Mouse (Mus musculus) lung, embryonic 15.5 days (tissue): Measurements from ENCODE around the gene Anks1b. TPM values are rescaled to one million over a fixed set of nuclear protein-coding genes. Genes with fewer than 3 reads are reported as not detected.

Experiments
- ATAC-seq: fragments of 200-750 bp; cut with Nextera tagmentation; 2 replicates; pipeline ENCODE4 v1.8.0; 2017; ENCODE audit warnings: moderate number of reproducible peaks, borderline replicate concordance; ENCODE audit not compliant: low FRiP score, low TSS enrichment; ENCODE audit errors: extremely low read depth
- H3K27ac ChIP-seq: fragments of 300-500 bp; sonication (generic); 2 replicates; pipeline ENCODE4 v1.5.1; 2015; ENCODE audit warnings: moderate library complexity, mild to moderate bottlenecking, inconsistent platforms
- H3K27me3 ChIP-seq: fragments of 300-500 bp; sonication (generic); 2 replicates; pipeline ENCODE4 v1.6.1; 2015; ENCODE audit warnings: inconsistent platforms
- H3K36me3 ChIP-seq: fragments of 300-500 bp; sonication (generic); 2 replicates; pipeline ENCODE4 v1.6.1; 2015; ENCODE audit warnings: inconsistent platforms
- H3K4me1 ChIP-seq: fragments of 300-500 bp; sonication (generic); 2 replicates; pipeline ENCODE4 v1.6.1; 2015; ENCODE audit warnings: inconsistent platforms
- H3K4me2 ChIP-seq: fragments of 300-500 bp; sonication (generic); 2 replicates; pipeline ENCODE4 v1.6.1; 2015; ENCODE audit warnings: inconsistent platforms, mild to moderate bottlenecking, moderate library complexity
- H3K4me3 ChIP-seq: fragments of 300-500 bp; sonication (generic); 2 replicates; pipeline ENCODE4 v1.5.1; 2015; ENCODE audit warnings: mild to moderate bottlenecking, inconsistent platforms
- H3K9ac ChIP-seq: fragments of 300-500 bp; sonication (generic); 2 replicates; pipeline ENCODE4 v1.6.1; 2015; ENCODE audit warnings: inconsistent platforms
- H3K9me3 ChIP-seq: fragments of 300-500 bp; sonication (generic); 2 replicates; pipeline ENCODE4 v1.6.1; 2016; ENCODE audit warnings: inconsistent platforms
- WGBS: fragments of 180-500 bp; shearing (Covaris S2); methylation state at CpG from one replicate; pipeline ENCODE4 v1.1.7; 2015; 5-methylcytosine and 5-hydroxymethylcytosine counted together
- polyA plus RNA-seq: library from polyadenylated mRNA; unstranded; fragments of >200 nt; fragmentation: Nextera tagmentation; extraction: Ambion mirVana; gene quantifications from 2 replicates; pipeline ENCODE4 v1.2.1, GENCODE M21; 2015

Anks1b gene
- polyA plus RNA-seq, 1 experiment from 2014 or later = 0.47 TPM

DNA sequence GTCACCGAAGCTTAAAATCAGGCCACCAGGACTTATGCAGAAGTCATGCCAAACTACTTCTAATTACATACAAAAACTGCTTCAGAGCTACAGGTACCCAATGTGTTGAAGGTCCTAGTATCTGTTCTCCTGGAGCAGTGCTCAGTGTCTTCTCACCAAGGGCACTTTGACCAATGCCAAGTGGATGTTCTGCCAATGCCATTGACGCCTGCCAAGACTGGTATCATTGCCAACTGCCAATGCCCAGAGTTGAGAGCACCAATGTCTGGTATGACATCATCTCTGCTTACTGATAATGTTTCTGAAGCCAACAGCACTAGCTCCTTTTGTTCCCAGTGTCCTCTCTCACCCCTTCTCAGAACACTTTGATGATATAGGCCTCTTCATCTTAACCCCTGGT, 793.4 kb downstream of the Anks1b start:
- WGBS = 82% methylated on average over 2 of the region's 2 CpGs
- no peaks in the 10 kb centered on the region for H3K27me3 ChIP-seq
- no peaks in the 10 kb centered on the region for H3K9me3 ChIP-seq
- no peaks in the 10 kb centered on the region for H3K36me3 ChIP-seq
- no peak overlapping the region for H3K27ac ChIP-seq
- no peak overlapping the region for H3K9ac ChIP-seq
- ATAC-seq = no peak
- H3K4me1 ChIP-seq = no peaks in the 10 kb centered on the region
- no peak overlapping the region for H3K4me2 ChIP-seq
- H3K4me3 ChIP-seq = no peak overlapping the region

DNA sequence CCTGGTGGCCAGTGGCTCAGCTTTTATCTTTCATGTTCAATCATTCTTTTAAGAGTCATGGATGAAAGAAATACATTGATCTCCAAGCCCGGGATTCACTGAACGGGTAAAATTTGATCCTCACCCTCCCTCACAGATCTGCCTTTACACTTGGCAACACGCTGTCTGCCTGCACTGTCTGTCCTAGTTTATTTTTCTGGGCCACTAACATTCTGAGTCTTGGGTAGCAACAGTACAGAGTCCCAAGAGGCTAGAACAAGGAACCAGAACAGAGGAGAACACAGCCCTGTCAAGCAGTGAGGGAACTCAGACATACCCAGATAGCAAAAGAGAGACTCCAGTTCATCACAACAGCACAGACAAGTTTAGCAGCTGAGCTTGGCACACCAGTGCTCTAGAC, 797.0 kb downstream of the Anks1b start:
- 78% methylated on average over 3 of the region's 3 CpGs for WGBS
- no peak overlapping the region for H3K27ac ChIP-seq
- no peak for ATAC-seq

DNA sequence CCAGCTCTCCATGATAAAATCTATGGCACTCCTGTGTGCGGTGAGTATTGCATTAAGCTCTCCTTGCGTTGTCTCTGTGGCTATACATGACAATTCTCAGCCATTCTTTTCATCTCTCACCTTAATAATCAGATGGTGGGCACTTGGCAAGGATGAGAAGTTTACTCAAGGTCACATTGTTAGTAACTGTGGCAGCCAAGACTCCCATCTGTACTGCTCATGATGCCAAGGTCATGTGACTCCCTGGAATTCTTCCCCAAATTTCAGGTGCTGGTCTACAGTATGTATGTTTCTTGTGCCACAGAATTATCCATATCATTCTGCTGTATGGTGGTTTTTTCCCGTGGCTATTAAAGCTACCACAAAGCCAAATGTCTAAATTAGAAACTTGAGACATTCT, 798.8 kb downstream of the Anks1b start:
- Histone ChIP-seq H3K4me2 (no peak overlapping the region), H3K9me3 (no peaks in the 10 kb centered on the region), H3K27ac (no peak overlapping the region), H3K4me1 (no peaks in the 10 kb centered on the region), H3K27me3 (no peaks in the 10 kb centered on the region), H3K4me3 (no peak overlapping the region), H3K9ac (no peak overlapping the region), H3K36me3 (no peaks in the 10 kb centered on the region)
- ATAC-seq = no peak
- 70% methylated on average over 3 of the region's 3 CpGs for WGBS

More for the DNA sequence above, 797.0 kb downstream of the Anks1b start:
- no peak overlapping the region for H3K4me2 ChIP-seq
- H3K36me3 ChIP-seq = no peaks in the 10 kb centered on the region
- H3K27me3 ChIP-seq = no peaks in the 10 kb centered on the region
- no peaks in the 10 kb centered on the region for H3K4me1 ChIP-seq
- no peak overlapping the region for H3K9ac ChIP-seq
- no peak overlapping the region for H3K4me3 ChIP-seq
- no peaks in the 10 kb centered on the region for H3K9me3 ChIP-seq

DNA sequence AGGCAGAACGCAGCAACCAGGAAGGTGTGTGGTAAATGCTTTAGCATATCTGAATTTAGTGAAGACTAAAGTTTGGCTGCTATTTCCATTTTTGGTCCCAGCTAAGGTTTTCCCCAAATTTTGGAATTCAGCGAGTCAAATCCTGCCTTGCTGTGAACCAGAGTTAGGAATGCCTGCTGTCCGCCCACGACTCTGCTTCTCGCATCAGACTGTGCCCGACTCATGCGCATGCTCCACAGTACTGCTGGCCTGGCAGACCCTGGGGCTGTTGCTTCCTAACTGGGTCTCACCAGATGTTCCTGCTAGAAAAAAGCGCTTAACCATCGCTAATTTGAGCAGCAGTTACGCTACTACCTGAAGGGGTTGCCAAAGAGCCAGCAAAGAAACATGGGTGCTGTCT, 801.1 kb downstream of the Anks1b start:
- H3K9me3 ChIP-seq = no peaks in the 10 kb centered on the region
- H3K4me3 ChIP-seq = no peak overlapping the region
- H3K4me2 ChIP-seq = no peak overlapping the region
- 82% methylated on average over 10 of the region's 10 CpGs for WGBS
- no peak for ATAC-seq
- no peaks in the 10 kb centered on the region for H3K4me1 ChIP-seq
- H3K27ac ChIP-seq = no peak overlapping the region
- no peak overlapping the region for H3K9ac ChIP-seq
- no peaks in the 10 kb centered on the region for H3K27me3 ChIP-seq
- H3K36me3 ChIP-seq = no peaks in the 10 kb centered on the region

DNA sequence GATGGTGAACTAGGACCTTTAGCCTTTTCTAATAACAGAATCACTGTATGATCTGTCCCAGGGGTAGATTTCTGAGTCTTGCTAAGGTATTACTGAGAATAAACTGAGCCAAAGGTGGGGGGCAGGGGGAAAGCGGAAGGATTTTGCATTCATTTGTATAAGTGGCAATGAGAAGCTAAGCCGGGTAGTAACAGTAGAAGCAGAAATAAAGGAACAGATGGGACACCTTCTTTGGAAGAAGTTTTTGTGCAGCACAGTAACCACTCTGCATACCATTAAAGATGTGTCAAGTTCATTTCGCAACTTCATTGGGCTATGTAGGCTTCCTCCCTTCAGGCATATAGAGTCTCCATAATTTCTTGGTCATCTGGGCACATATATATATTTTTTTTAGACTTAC, 804.1 kb downstream of the Anks1b start:
- 89% methylated on average over 3 of the region's 3 CpGs for WGBS
- no peaks in the 10 kb centered on the region for H3K27me3 ChIP-seq
- no peak overlapping the region for H3K4me2 ChIP-seq
- no peak overlapping the region for H3K9ac ChIP-seq
- no peaks in the 10 kb centered on the region for H3K9me3 ChIP-seq
- H3K4me1 ChIP-seq = no peaks in the 10 kb centered on the region
- no peaks in the 10 kb centered on the region for H3K36me3 ChIP-seq
- no peak for ATAC-seq
- no peak overlapping the region for H3K4me3 ChIP-seq
- no peak overlapping the region for H3K27ac ChIP-seq

DNA sequence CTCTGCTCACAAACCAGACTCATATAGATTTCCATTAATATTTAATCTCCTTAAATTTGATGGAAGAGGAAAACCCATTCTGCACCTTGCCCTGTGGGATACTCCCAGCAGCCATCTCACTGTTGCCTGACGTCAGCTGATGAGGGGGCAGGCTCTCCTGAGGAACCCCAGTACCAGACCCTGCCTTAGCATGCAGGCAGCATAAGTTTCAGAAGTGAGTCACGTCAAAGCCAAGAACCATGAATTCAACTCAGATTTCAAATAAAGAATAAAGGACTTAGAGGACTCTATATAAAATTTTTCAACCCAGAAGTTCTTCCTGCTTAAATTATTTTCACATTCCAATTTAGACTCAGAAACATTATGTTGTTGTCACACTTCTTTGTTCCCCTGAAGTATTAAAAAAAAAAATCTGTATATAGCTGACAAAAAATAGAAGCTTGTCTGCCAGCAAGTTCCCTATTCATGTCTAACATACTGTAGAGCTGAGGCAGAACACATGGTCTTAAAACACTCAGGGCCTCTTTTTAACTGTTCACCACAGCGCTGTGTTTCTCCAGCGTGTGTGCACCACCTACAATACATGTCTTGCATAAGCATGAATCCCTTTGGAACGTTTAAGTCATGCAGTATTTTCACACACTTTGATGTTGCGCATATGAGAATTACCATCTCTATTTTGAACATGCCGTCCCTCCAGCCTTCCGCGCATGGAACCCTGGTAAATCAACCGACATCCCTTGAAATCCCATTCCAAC, 806.6 kb downstream of the Anks1b start:
- H3K4me1 ChIP-seq = no peaks in the 10 kb centered on the region
- H3K9me3 ChIP-seq = no peaks in the 10 kb centered on the region
- H3K4me3 ChIP-seq = no peak overlapping the region
- no peak for ATAC-seq
- H3K27ac ChIP-seq = no peak overlapping the region
- H3K27me3 ChIP-seq = no peaks in the 10 kb centered on the region
- H3K9ac ChIP-seq = no peak overlapping the region
- 83% methylated on average over 10 of the region's 10 CpGs for WGBS
- H3K4me2 ChIP-seq = no peak overlapping the region
- H3K36me3 ChIP-seq = no peaks in the 10 kb centered on the region

DNA sequence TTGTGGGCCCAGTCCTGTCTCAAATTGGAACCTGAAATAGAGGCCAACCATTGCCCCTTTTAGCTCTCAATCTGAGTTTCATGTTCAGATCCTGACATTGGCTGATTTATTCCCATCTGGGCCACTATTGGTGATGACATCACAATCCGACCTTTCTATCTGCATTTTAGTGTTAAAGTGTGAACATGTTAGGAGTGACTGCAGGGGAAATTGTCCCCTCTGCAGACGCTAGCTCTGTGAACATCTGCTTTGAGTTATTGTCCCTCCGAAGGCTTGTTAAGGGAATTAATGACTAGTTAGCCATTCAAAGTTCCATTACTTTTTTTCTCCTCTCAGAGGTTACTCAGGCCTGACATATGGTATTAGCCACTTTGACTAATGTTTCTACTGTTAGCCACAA, 810.5 kb downstream of the Anks1b start:
- ATAC-seq = no peak
- WGBS = 38% methylated on average over 3 of the region's 3 CpGs
- no peak overlapping the region for H3K4me2 ChIP-seq

DNA sequence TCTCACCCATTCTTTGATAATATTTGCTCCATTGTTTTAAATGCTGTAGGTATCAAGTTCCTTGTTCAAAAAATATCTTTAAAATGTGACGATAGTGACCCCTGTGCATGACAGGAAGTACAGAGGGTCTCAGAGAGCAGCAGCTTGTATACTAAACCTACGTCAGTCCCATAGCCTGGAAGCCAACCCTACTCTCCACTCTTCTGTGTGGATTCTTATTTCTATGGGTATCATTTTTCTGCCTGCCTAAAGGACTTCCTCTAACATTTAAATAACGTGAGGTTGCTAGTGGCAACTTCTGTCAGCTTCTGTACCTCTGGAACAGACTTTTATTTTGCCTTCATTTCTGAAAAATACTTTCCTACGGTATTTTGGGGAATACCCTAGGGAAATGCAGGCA, 812.1 kb downstream of the Anks1b start:
- Histone ChIP-seq H3K4me1 (no peaks in the 10 kb centered on the region), H3K36me3 (no peaks in the 10 kb centered on the region), H3K9ac (no peak overlapping the region), H3K4me3 (no peak overlapping the region), H3K27me3 (no peaks in the 10 kb centered on the region), H3K27ac (no peak overlapping the region), H3K9me3 (no peaks in the 10 kb centered on the region), H3K4me2 (no peak overlapping the region)
- no peak for ATAC-seq
- 49% methylated on average over 4 of the region's 4 CpGs for WGBS

More for the DNA sequence above, 810.5 kb downstream of the Anks1b start:
- H3K27ac ChIP-seq = no peak overlapping the region
- H3K36me3 ChIP-seq = no peaks in the 10 kb centered on the region
- no peaks in the 10 kb centered on the region for H3K27me3 ChIP-seq
- no peak overlapping the region for H3K9ac ChIP-seq
- no peak overlapping the region for H3K4me3 ChIP-seq
- H3K9me3 ChIP-seq = no peaks in the 10 kb centered on the region
- no peaks in the 10 kb centered on the region for H3K4me1 ChIP-seq

DNA sequence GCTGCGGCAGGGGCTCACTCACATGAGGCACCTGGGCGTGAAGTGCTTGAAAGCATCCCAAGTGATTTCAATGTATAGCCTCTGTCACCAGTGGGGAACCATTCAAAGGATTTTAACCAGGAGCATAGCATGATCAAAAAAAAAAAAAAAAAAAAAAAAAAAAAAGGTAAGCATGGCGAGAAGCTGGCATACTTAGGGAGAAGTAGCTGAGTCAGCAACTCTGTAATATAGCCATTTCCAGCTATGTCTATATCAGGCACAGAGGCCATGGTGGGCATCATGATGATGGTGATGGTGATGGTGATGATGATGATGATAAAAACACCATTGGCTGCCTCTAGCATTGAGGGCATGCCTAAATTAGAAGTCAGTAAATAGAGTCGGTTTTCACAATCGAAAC, 814.8 kb downstream of the Anks1b start:
- Histone ChIP-seq H3K4me3 (no peak overlapping the region), H3K27me3 (no peaks in the 10 kb centered on the region), H3K36me3 (no peaks in the 10 kb centered on the region), H3K27ac (no peak overlapping the region), H3K9me3 (no peaks in the 10 kb centered on the region), H3K4me2 (no peak overlapping the region), H3K9ac (no peak overlapping the region), H3K4me1 (no peaks in the 10 kb centered on the region)
- no peak for ATAC-seq
- 86% methylated on average over 5 of the region's 5 CpGs for WGBS

DNA sequence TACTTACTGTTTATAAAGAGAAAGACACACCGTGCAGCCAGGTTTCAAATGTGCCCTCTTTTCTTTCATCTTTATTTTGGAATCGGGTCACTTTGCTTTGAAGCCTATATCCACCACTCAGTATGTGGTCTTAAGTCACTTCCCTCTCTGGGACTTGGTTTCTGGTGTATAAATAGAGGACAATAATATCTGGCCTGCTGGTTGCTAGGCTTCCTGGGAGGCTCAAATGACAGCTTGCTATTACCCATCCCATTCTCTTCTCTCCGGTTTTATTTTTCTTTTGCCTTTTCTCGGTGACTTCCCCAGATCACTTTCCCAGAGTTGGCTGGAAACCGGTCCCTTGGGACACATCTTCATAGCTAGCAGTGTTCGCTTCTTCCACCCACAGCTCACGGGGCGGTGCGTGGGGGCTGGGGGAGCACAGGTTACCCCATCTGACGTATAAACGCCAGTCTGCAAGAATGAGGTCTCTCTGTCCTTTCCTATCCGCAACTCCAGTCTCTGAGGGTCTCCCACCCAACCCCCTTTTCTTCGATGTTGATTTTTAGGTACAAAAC, 815.5 kb downstream of the Anks1b start:
- Histone ChIP-seq H3K9ac (no peak overlapping the region), H3K27ac (no peak overlapping the region), H3K4me1 (no peaks in the 10 kb centered on the region), H3K36me3 (no peaks in the 10 kb centered on the region), H3K4me2 (no peak overlapping the region), H3K4me3 (no peak overlapping the region), H3K27me3 (no peaks in the 10 kb centered on the region), H3K9me3 (no peaks in the 10 kb centered on the region)
- 78% methylated on average over 13 of the region's 13 CpGs for WGBS
- no peak for ATAC-seq

DNA sequence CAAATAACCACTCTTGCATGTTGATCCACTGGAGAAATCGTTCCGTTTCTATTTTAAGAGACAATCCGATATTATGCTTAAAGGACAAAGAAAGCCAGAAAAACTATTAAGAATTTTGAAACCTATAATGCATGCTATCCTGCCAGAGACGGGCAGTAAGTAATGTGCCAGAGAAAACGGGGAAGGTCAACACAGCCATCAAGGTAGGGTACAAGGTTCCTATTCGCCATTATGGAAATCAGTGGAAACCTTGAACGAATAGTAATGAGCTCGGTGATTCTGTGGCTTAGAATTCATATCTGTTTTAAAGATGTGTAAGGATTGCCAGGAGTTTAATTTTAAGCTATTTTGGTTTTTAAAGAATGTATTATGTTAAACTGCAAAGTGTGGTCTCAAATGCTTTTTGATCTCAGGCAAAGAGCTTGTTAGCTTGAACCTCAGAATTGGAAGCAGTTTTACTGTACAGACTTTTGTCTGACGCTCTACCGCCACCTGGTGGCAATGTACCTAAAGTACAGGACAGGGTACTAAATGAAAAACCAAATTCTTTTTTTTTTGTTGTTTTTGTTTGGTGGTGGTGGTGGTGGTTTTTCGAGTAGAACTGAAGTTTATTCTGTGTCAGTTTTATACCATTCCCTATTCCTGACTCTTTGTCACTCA, 816.7 kb downstream of the Anks1b start:
- Histone ChIP-seq H3K4me2 (no peak overlapping the region), H3K36me3 (no peaks in the 10 kb centered on the region), H3K4me3 (no peak overlapping the region), H3K9ac (no peak overlapping the region), H3K4me1 (no peaks in the 10 kb centered on the region), H3K27me3 (no peaks in the 10 kb centered on the region), H3K9me3 (no peaks in the 10 kb centered on the region), H3K27ac (no peak overlapping the region)
- 56% methylated on average over 11 of the region's 11 CpGs for WGBS
- ATAC-seq = no peak

DNA sequence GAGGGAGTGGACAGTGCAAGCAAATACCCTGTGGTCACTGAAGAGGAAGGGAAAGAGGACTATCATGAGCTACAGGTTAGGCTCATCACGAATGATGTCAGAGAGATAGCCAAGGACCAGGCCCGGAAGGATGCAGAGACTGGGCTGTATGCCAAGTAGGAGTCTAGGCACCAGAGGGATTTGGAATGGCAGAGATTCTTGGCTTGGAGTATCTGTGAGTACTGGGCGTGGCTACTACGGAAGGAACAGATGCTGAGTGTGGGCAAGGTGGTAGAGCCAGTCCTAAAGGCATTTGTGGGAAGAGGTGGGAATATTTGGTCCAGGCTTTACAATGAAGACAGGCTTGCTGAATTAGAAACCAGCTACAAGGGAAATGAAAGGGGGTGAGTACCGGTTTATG, 823.4 kb downstream of the Anks1b start:
- no peak overlapping the region for H3K9ac ChIP-seq
- no peak overlapping the region for H3K27ac ChIP-seq

More for the DNA sequence above, 823.4 kb downstream of the Anks1b start:
- no peaks in the 10 kb centered on the region for H3K4me1 ChIP-seq
- no peak overlapping the region for H3K4me2 ChIP-seq
- no peak overlapping the region for H3K4me3 ChIP-seq
- H3K36me3 ChIP-seq = no peaks in the 10 kb centered on the region
- ATAC-seq = no peak
- 57% methylated on average over 5 of the region's 5 CpGs for WGBS
- H3K9me3 ChIP-seq = no peaks in the 10 kb centered on the region
- no peaks in the 10 kb centered on the region for H3K27me3 ChIP-seq
